Mouse (Mus musculus): ENCODE data around the gene Nfkbia.

The Nfkbia gene

GRCm38 (mm10) chr12:55492184-55492898, at the start of gene Nfkbia:
Gene Nfkbia (minus strand): TSS chr12:55492647.
- peak; percentile 97 to 98 for DNase-seq

GRCm38 (mm10) chr12:55539157-55539556, 46.7 kb upstream of the Nfkbia start:
- DNase-seq: no peak

- DNase-seq: no peak
Observed at GRCm38 (mm10) chr12:55538328-55538971, 46.0 kb upstream of the Nfkbia start.

GRCm38 (mm10) chr12:55537742-55538141, 45.3 kb upstream of the Nfkbia start:
- no peak for DNase-seq

GRCm38 (mm10) chr12:55536537-55537135, 44.2 kb upstream of the Nfkbia start:
- peak in 1 of 2 experiments; percentile 4 for DNase-seq

- DNase-seq: no peak
Observed at GRCm38 (mm10) chr12:55526983-55527752, 34.7 kb upstream of the Nfkbia start.

- DNase-seq: peak; percentile 44 to 46
Observed at GRCm38 (mm10) chr12:55518061-55518738, 25.8 kb upstream of the Nfkbia start.

GRCm38 (mm10) chr12:55508817-55509216, 16.4 kb upstream of the Nfkbia start:
- DNase-seq: no peak

GRCm38 (mm10) chr12:55507332-55507935, 15.0 kb upstream of the Nfkbia start:
- DNase-seq: no peak

GRCm38 (mm10) chr12:55506029-55506330, 13.5 kb upstream of the Nfkbia start:
- DNase-seq: peak; percentile 83 to 85

- DNase-seq: no peak
Observed at GRCm38 (mm10) chr12:55505314-55506028, 13.0 kb upstream of the Nfkbia start.

- peak; percentile 88 for DNase-seq
Observed at GRCm38 (mm10) chr12:55499031-55499430, 6.6 kb upstream of the Nfkbia start.

- no peak for DNase-seq
Observed at GRCm38 (mm10) chr12:55497737-55498136, 5.3 kb upstream of the Nfkbia start.

- no peak for DNase-seq
Observed at GRCm38 (mm10) chr12:55495902-55496605, 3.6 kb upstream of the Nfkbia start.

GRCm38 (mm10) chr12:55495114-55495901, 2.9 kb upstream of the Nfkbia start:
- peak; percentile 73 to 77 for DNase-seq

- DNase-seq: no peak
Observed at GRCm38 (mm10) chr12:55493381-55493780, 934 bp upstream of the Nfkbia start.

- DNase-seq: no peak
Observed at GRCm38 (mm10) chr12:55492941-55493340, 494 bp upstream of the Nfkbia start.

GRCm38 (mm10) chr12:55491516-55492183, 797 bp downstream of the Nfkbia start:
- peak; percentile 98 for DNase-seq

- DNase-seq: peak; percentile 16 to 19
Observed at GRCm38 (mm10) chr12:55490722-55491449, 1.6 kb downstream of the Nfkbia start.

Data from B cell, adult 2 months (primary cell).